Mouse (Mus musculus) lung, embryonic 14.5 days (tissue): ENCODE data around the gene Cd248. TPM values are rescaled to one million over a fixed set of nuclear protein-coding genes. Genes with fewer than 3 reads are reported as not detected.
"Not testable (repeated sequence)": the region's sequence is repeated elsewhere in the genome, so short reads cannot be mapped to it uniquely, and the experiment has no call there.

ENCODE experiments used
- ATAC-seq: fragments of 200-750 bp; cut with Nextera tagmentation; 2 replicates; pipeline ENCODE4 v1.8.0; 2017; ENCODE audit warnings: mild to moderate bottlenecking, moderate TSS enrichment, moderate library complexity; ENCODE audit not compliant: insufficient read depth
- DNase-seq: peaks from one replicate; pipeline ENCODE4 v3.0.0-alpha.2; 2015
- H3K27ac ChIP-seq: fragments of 300-500 bp; sonication (generic); 2 replicates; pipeline ENCODE4 v1.5.1; 2014; ENCODE audit warnings: low read depth, mild to moderate bottlenecking, moderate library complexity
- H3K27me3 ChIP-seq: fragments of 300-500 bp; sonication (generic); 2 replicates; pipeline ENCODE4 v1.6.1; 2014; ENCODE audit warnings: low read length, control low read depth; ENCODE audit not compliant: insufficient read depth
- H3K36me3 ChIP-seq: fragments of 300-500 bp; sonication (generic); 2 replicates; pipeline ENCODE4 v1.6.1; 2014; ENCODE audit warnings: control low read depth; ENCODE audit not compliant: insufficient read depth
- H3K4me1 ChIP-seq: fragments of 300-500 bp; sonication (generic); 2 replicates; pipeline ENCODE4 v1.6.1; 2014; ENCODE audit warnings: antibody characterized with exemption, control low read depth; ENCODE audit not compliant: insufficient read depth
- H3K4me2 ChIP-seq: fragments of 300-500 bp; sonication (generic); 2 replicates; pipeline ENCODE4 v1.6.1; 2014; ENCODE audit warnings: mild to moderate bottlenecking
- H3K4me3 ChIP-seq: fragments of 300-500 bp; sonication (generic); 2 replicates; pipeline ENCODE4 v1.5.1; 2014; ENCODE audit warnings: low read depth, low read length
- H3K9ac ChIP-seq: fragments of 300-500 bp; sonication (generic); 2 replicates; pipeline ENCODE4 v1.6.1; 2014
- H3K9me3 ChIP-seq: fragments of 300-500 bp; sonication (generic); 2 replicates; pipeline ENCODE4 v1.6.1; 2016; ENCODE audit warnings: low read depth, low read length, control low read depth
- CTCF ChIP-seq: IDR thresholded peaks from 2 replicates; pipeline ENCODE4 v1.5.1; 2016; ENCODE audit warnings: antibody characterized with exemption, low read depth
- WGBS: fragments of 180-500 bp; shearing (Covaris S2); extraction: QIAGEN DNeasy Blood & Tissue Kit; methylation state at CpG from one replicate; pipeline ENCODE4 v1.1.7; 2014; 5-methylcytosine and 5-hydroxymethylcytosine counted together
- polyA plus RNA-seq: library from polyadenylated mRNA; unstranded; fragments of >200 nt; fragmentation: Nextera tagmentation; extraction: Ambion mirVana; gene quantifications from 2 replicates; pipeline ENCODE4 v1.2.1, GENCODE M21; 2014

The Cd248 gene
- polyA plus RNA-seq, 1 experiment from 2014 or later = 110 TPM

DNA sequence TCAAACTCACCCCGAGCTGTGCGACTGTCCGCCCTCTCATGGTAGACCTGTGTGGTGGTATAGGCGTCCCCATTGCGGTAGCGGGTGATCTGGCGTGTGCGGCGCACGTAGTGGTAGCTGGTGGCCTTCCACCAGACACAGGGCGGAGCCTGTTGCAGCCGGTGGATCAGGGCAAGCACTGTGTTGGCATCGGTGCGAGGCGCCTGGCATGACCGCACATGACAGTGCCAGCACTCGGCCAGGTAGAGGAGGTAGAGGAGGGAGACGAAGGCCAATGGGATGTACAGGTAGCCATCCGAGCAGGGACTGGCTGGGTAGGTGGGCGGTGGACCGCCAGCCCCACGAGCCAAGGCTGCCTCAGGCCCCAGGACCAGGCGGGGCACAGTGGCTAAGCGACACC lies 14.7 kb downstream of the Cd248 start:
- 55% methylated on average over 24 of the region's 24 CpGs for WGBS
- Histone ChIP-seq H3K9me3 (no peaks in the 10 kb centered on the region), H3K27ac (no peak overlapping the region), H3K27me3 (peaks cover 58% of the 10 kb centered on the region), H3K4me3 (no peak overlapping the region), H3K36me3 (no peaks in the 10 kb centered on the region), H3K4me1 (0 out of 2 replicates have a peak, but pooled peaks cover 3% of the 10 kb centered on the region), H3K9ac (no peak overlapping the region), H3K4me2 (no peak overlapping the region)
- DNase-seq (no peak), ATAC-seq (no peak)
- no peak for TF ChIP-seq CTCF

GRCm38 (mm10) chr19:5083961-5084833 lies 16.3 kb downstream of the Cd248 start:
- no peak for ATAC-seq

GRCm38 (mm10) chr19:5084834-5085144 lies 16.9 kb downstream of the Cd248 start:
- no peak overlapping the region for H3K9ac ChIP-seq
- no peaks in the 10 kb centered on the region for H3K9me3 ChIP-seq
- peaks cover 58% of the 10 kb centered on the region for H3K27me3 ChIP-seq
- no peak for ATAC-seq
- peak overlapping the region; percentile 44 for H3K4me3 ChIP-seq
- H3K27ac ChIP-seq = no peak overlapping the region
- whole genome bisulfite sequencing = 2% methylated on average over 15 of the region's 15 CpGs
- DNase-seq = no peak
- H3K4me2 ChIP-seq = peak overlapping the region; percentile 76
- TF ChIP-seq CTCF = no peak
- H3K36me3 ChIP-seq = 0 out of 2 replicates have a peak, but pooled peaks cover 5% of the 10 kb centered on the region
- peaks cover 8% of the 10 kb centered on the region; the same call in 1 of the 2 replicates for H3K4me1 ChIP-seq

More at GRCm38 (mm10) chr19:5083961-5084833, 16.3 kb downstream of the Cd248 start:
- Histone ChIP-seq H3K4me1 (peaks cover 6% of the 10 kb centered on the region; the same call in 1 of the 2 replicates), H3K36me3 (no peaks in the 10 kb centered on the region), H3K27ac (no peak overlapping the region), H3K27me3 (peaks cover 58% of the 10 kb centered on the region), H3K4me2 (no peak overlapping the region), H3K4me3 (no peak overlapping the region), H3K9me3 (no peaks in the 10 kb centered on the region), H3K9ac (no peak overlapping the region)
- DNase-seq = no peak
- TF ChIP-seq CTCF = no peak
- 54% methylated on average over 3 of the region's 3 CpGs for WGBS

- peak within 1 kb of the TSS; percentile 76 for H3K4me2 ChIP-seq
- peaks cover 58% of the 10 kb centered on the region for H3K27me3 ChIP-seq
- ATAC-seq (no peak), DNase-seq (no peak)
- peak within 1 kb of the TSS; percentile 44 for H3K4me3 ChIP-seq
- no peak within 1 kb of the TSS for H3K27ac ChIP-seq
- peaks cover 8% of the 10 kb centered on the region; the same call in 1 of the 2 replicates for H3K4me1 ChIP-seq
- H3K36me3 ChIP-seq = peaks cover 10% of the 10 kb centered on the region; the same call in 1 of the 2 replicates
- H3K9me3 ChIP-seq = no peaks in the 10 kb centered on the region
- H3K9ac ChIP-seq = no peak within 1 kb of the TSS; the same call in 1 of the 2 replicates
- TF ChIP-seq CTCF = no peak
- WGBS = under 1% methylated on average over 69 of the region's 69 CpGs
Observed at GRCm38 (mm10) chr19:5085145-5085863, 17.4 kb downstream of the Cd248 start, which contains the start of gene Tmem151a. Gene Tmem151a (minus strand): TSS chr19:5085531.

- Histone ChIP-seq H3K27me3 (peaks cover 49% of the 10 kb centered on the region), H3K36me3 (peaks cover 21% of the 10 kb centered on the region; the same call in 1 of the 2 replicates)
- H3K27ac ChIP-seq, ATAC-seq, H3K9me3 ChIP-seq, H3K4me3 ChIP-seq, H3K9ac ChIP-seq, DNase-seq, H3K4me2 ChIP-seq, H3K4me1 ChIP-seq: not testable (repeated sequence)
- 48% methylated on average over 4 of the region's 4 CpGs for WGBS
Observed at GRCm38 (mm10) chr19:5086533-5086932, 18.7 kb downstream of the Cd248 start.

GRCm38 (mm10) chr19:5087884-5088728 lies 20.2 kb downstream of the Cd248 start, which contains the start of gene Yif1a:
Gene Yif1a (plus strand): TSS chr19:5088538.
- Histone ChIP-seq H3K36me3 (peaks cover 35% of the 10 kb centered on the region; the same call in 1 of the 2 replicates), H3K9ac (peak within 1 kb of the TSS; percentile 69), H3K9me3 (no peaks in the 10 kb centered on the region), H3K27me3 (peaks cover 33% of the 10 kb centered on the region), H3K4me3 (peak within 1 kb of the TSS; percentile 82), H3K4me2 (peak within 1 kb of the TSS; percentile 89), H3K4me1 (peaks cover 8% of the 10 kb centered on the region; the same call in 1 of the 2 replicates), H3K27ac (peak within 1 kb of the TSS; percentile 76)
- TF ChIP-seq CTCF = peak; percentile 77
- ATAC-seq (peak; percentile 96), DNase-seq (peak; percentile 99)
- under 1% methylated on average over 58 of the region's 58 CpGs for WGBS
